Mouse (Mus musculus) ES-E14 (cell line): Measurements from ENCODE around the gene Ngrn. TPM values are rescaled to one million over a fixed set of nuclear protein-coding genes. Genes with fewer than 3 reads are reported as not detected.

Experiments
- DNase-seq: peaks from one replicate; pipeline ENCODE4 v3.0.0-alpha.2; 2013; ENCODE audit warnings: low read depth, low spot score
- H3K27ac ChIP-seq: 2 replicates; pipeline ENCODE4 v1.5.1; 2012; ENCODE audit warnings: low read depth, mild to moderate bottlenecking, low read length, moderate library complexity, mixed read lengths; ENCODE audit not compliant: poor library complexity, insufficient read depth, severe bottlenecking
- H3K36me3 ChIP-seq: 2 replicates; pipeline ENCODE4 v1.6.1; 2012; ENCODE audit warnings: mild to moderate bottlenecking, low read length, moderate library complexity, mixed read lengths; ENCODE audit not compliant: control insufficient read depth, poor library complexity, insufficient read depth, severe bottlenecking
- H3K4me1 ChIP-seq, 2 experiments: fragments of 150-350 bp in 1 of 2; sonication (generic) in 1 of 2; 2 replicates each; pipeline ENCODE4 v1.6.1; 2012; ENCODE audit warnings: low read length in 2 of 2, mild to moderate bottlenecking in 1 of 2, mixed read lengths in 1 of 2; ENCODE audit not compliant: control insufficient read depth in 2 of 2, insufficient read depth in 2 of 2, poor library complexity in 1 of 2
- H3K4me3 ChIP-seq, 2 experiments: fragments of 150-350 bp in 1 of 2; sonication (generic) in 1 of 2; 2 replicates each; pipeline ENCODE4 v1.5.1; 2012; ENCODE audit warnings: low read length in 2 of 2, low read depth in 1 of 2, mild to moderate bottlenecking in 1 of 2, mixed read lengths in 1 of 2; ENCODE audit not compliant: insufficient read depth in 1 of 2, poor library complexity in 1 of 2, severe bottlenecking in 1 of 2
- H3K9ac ChIP-seq: 2 replicates; pipeline ENCODE4 v1.6.1; 2012; ENCODE audit warnings: low read depth, mild to moderate bottlenecking, low read length, mixed read lengths; ENCODE audit not compliant: poor library complexity, insufficient read depth, severe bottlenecking
- H3K9me3 ChIP-seq: fragments of 150-350 bp; sonication (generic); 2 replicates; pipeline ENCODE4 v1.6.1; 2012; ENCODE audit warnings: low read depth, mild to moderate bottlenecking, low read length; ENCODE audit not compliant: control insufficient read depth, insufficient read depth
- CHD2 ChIP-seq: IDR thresholded peaks from 2 replicates; pipeline ENCODE4 v1.6.1; 2014; ENCODE audit warnings: mild to moderate bottlenecking, low read depth, low read length, inconsistent platforms
- HCFC1 ChIP-seq: IDR thresholded peaks from 2 replicates; pipeline ENCODE4 v1.6.1; 2012; ENCODE audit warnings: low read length, inconsistent platforms, borderline replicate concordance; ENCODE audit not compliant: insufficient read depth
- MAFK ChIP-seq: IDR thresholded peaks from 2 replicates; pipeline ENCODE4 v1.6.1; 2014; ENCODE audit warnings: mild to moderate bottlenecking, low read depth, low read length, inconsistent platforms; ENCODE audit not compliant: insufficient read depth
- ZC3H11A ChIP-seq: IDR thresholded peaks from 2 replicates; pipeline ENCODE4 v1.6.1; 2012; ENCODE audit warnings: low read depth, mild to moderate bottlenecking, inconsistent platforms, low read length, borderline replicate concordance
- ZNF384 ChIP-seq: IDR thresholded peaks from 2 replicates; pipeline ENCODE4 v1.6.1; 2012; ENCODE audit warnings: low read depth, low read length, inconsistent platforms
- in situ Hi-C, 2 experiments: fragments of 600-800 bp; cut with MboI; formaldehyde crosslinking; loops; one replicate each; pipeline ENCODE4 v1.15.1; 2025; ENCODE audit warnings: low sequenced_read_pairs in 2 of 2, inconsistent platforms in 1 of 2; ENCODE audit not compliant: unreplicated experiment in 2 of 2
- total RNA-seq: library from RNA; depleted of rRNA; stranded (reverse); fragments of 300-350 nt; gene quantifications from 2 replicates; pipeline ENCODE4 v1.2.3, GENCODE M21; 2012

The Ngrn gene
- total RNA-seq, 1 experiment = 45.2 TPM

DNA sequence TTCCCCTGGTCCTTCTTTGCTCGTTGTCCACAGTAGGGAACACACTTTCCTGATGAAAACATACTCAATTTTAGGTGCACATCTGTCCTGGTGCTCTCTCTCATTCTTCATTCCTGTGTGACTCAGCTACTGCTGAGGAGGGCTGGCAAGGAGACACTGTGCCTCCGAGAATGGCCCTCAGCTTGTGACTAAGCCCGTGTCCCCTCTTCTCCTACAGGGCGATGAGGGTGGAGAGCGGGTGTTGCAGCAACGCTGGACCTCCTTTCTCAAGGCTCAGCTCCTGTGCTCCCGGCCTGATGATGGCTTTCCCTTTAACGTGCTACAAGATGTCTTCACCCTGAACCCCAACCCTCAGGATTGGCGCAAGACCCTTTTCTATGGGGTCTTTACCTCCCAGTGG, 42.3 kb upstream of the Ngrn start:
- Histone ChIP-seq H3K9ac (no peak overlapping the region), H3K9me3 (no peaks in the 10 kb centered on the region), H3K4me3 (no peak overlapping the region), H3K27ac (no peak overlapping the region), H3K36me3 (peaks cover 73% of the 10 kb centered on the region), H3K4me1 (peaks cover 4 to 19% of the 10 kb centered on the region in 2 experiments; a peak in 2 of 4 replicates)
- in situ Hi-C loops = no loop called here
- no peak for TF ChIP-seq ZC3H11A
- no peak for TF ChIP-seq CHD2
- no peak for TF ChIP-seq MAFK
- TF ChIP-seq ZNF384 = no peak
- TF ChIP-seq HCFC1 = no peak
- DNase-seq = no peak

DNA sequence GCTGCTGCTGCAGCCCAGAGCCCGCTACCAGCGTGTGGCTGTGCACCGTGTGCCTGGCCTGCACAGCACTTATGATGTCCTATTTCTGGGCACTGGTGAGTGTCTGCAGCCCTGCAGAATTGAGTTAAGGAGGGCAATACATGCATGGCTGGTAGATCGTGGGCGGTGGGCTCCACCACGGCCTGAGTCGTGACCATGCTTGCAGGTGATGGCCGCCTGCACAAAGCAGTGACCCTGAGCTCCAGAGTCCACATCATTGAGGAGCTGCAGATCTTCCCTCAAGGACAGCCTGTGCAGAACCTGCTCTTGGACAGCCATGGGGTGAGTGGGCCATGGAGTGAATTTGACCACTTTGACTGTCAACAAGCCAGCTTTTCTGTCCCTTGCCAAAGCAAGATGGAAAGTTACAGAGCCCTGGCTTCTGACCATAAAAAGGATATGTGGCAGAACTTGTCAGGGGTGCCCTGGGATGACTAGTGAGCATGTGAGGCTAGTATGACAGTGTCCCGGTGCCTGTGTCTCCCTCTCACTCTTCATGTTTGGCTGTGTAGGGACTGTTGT, 40.7 kb upstream of the Ngrn start:
- in situ Hi-C loops = no loop called here
- no peak for DNase-seq
- Histone ChIP-seq H3K27ac (peak overlapping the region; percentile 75), H3K9me3 (no peaks in the 10 kb centered on the region), H3K36me3 (peaks cover 75% of the 10 kb centered on the region), H3K9ac (no peak overlapping the region), H3K4me3 (peak overlapping the region in 1 of 2 experiments; percentile 11; a peak in 1 of 4 replicates), H3K4me1 (peaks cover 4 to 19% of the 10 kb centered on the region in 2 experiments; a peak in 2 of 4 replicates)
- TF ChIP-seq ZC3H11A (no peak), CHD2 (no peak), ZNF384 (no peak), MAFK (no peak), HCFC1 (no peak)

DNA sequence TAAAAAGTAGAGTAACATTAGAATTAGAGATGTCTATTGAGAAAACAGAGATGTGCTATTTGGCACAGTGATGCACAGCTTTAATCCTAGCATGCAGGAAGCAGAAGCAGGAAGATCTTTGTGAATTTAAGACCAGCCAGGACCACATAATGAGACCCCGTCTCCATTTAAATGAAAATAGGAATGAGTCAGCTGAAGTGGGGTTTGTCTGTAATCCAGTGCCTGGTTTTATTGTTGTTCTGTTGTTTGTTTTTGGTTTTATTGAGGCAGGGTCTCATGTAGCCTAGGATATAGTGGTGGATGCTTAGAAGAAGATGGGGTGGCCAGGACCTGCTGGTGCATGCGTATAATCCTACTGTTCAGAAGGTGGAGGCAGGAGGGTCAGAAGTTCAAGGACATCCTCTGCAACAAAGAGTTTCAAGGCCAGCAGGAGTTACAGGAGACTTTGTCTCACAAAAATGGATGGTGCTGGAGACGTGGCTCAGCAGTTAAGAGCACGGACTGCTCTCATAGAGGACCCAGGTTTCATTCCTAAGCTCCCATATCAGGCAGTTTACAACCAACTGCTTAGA, 39.8 kb upstream of the Ngrn start:
- no peak overlapping the region for H3K4me3 ChIP-seq
- peaks cover 2 to 15% of the 10 kb centered on the region in 2 experiments; a peak in 2 of 4 replicates for H3K4me1 ChIP-seq
- peak; percentile 85 for TF ChIP-seq MAFK
- TF ChIP-seq ZC3H11A = no peak
- TF ChIP-seq ZNF384 = no peak
- no peak for DNase-seq
- H3K9me3 ChIP-seq = no peaks in the 10 kb centered on the region
- no peak overlapping the region for H3K9ac ChIP-seq
- in situ Hi-C loops = no loop called here
- peak overlapping the region; percentile 75 for H3K27ac ChIP-seq
- peaks cover 74% of the 10 kb centered on the region for H3K36me3 ChIP-seq

DNA sequence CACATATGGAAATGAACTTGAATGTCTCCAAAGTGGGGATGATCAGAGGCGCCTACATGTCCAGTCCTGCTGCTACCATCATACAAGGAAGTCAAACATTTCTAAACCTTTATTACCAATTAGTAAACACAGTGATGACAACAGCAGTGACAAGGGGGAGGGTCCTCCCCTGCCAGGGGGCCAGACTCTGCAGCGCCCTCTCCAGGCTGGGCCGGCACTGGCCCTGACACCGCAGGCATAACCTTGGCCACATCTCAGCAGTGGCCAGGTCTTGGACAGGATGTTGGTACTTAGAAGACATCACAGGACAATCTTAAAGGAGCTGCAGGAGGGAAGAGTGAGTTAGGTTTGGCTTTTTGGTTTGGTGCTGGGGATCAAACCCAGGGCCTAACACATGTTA, 34.0 kb upstream of the Ngrn start:
- no peak overlapping the region for H3K4me3 ChIP-seq
- in situ Hi-C loops = no loop called here
- no peak overlapping the region for H3K27ac ChIP-seq
- no peak for TF ChIP-seq MAFK
- TF ChIP-seq ZC3H11A = no peak
- TF ChIP-seq ZNF384 = no peak
- TF ChIP-seq HCFC1 = no peak
- no peak for TF ChIP-seq CHD2
- H3K9ac ChIP-seq = no peak overlapping the region
- no peak for DNase-seq
- peaks cover 54% of the 10 kb centered on the region for H3K36me3 ChIP-seq
- peaks cover 0 to 8% of the 10 kb centered on the region in 2 experiments; a peak in 3 of 4 replicates for H3K4me1 ChIP-seq
- H3K9me3 ChIP-seq = no peaks in the 10 kb centered on the region
